Mouse (Mus musculus) forebrain, embryonic 16.5 days (tissue): Measurements from ENCODE around the gene Mrps33. TPM values are rescaled to one million over a fixed set of nuclear protein-coding genes. Genes with fewer than 3 reads are reported as not detected.

Experiments used
- polyA plus RNA-seq: library from polyadenylated mRNA; unstranded; fragments of >200 nt; fragmentation: Nextera tagmentation; extraction: Ambion mirVana; gene quantifications from 2 replicates; pipeline ENCODE4 v1.2.1, GENCODE M21; 2015

Mrps33 gene
- polyA plus RNA-seq, 1 experiment from 2014 or later: 210 TPM

Other genes with a start within 250 kb of the Mrps33 start
- gene Adck2, start 237.1 kb downstream of the Mrps33 start, polyA plus RNA-seq: 50.3 and 50.5 TPM in 2 replicates
- gene Gm42420, start 225.2 kb downstream of the Mrps33 start, polyA plus RNA-seq: not detected in 2 replicates
- gene Ndufb2, start 218.4 kb downstream of the Mrps33 start, polyA plus RNA-seq: 318 and 322 TPM in 2 replicates
- gene Braf, start 85.5 kb downstream of the Mrps33 start, polyA plus RNA-seq: 24.0 and 26.7 TPM in 2 replicates
- gene Tmem178b, start 62.3 kb upstream of the Mrps33 start, polyA plus RNA-seq: 25.2 and 32.2 TPM in 2 replicates